Mouse (Mus musculus): ENCODE data around the gene March9. TPM values are rescaled to one million over a fixed set of nuclear protein-coding genes. Genes with fewer than 3 reads are reported as not detected.
"Not testable (repeated sequence)": the region's sequence is repeated elsewhere in the genome, so short reads cannot be mapped to it uniquely, and the experiment has no call there.

The March9 gene
- polyA plus RNA-seq, 1 experiment, result 1.3 TPM

DNA sequence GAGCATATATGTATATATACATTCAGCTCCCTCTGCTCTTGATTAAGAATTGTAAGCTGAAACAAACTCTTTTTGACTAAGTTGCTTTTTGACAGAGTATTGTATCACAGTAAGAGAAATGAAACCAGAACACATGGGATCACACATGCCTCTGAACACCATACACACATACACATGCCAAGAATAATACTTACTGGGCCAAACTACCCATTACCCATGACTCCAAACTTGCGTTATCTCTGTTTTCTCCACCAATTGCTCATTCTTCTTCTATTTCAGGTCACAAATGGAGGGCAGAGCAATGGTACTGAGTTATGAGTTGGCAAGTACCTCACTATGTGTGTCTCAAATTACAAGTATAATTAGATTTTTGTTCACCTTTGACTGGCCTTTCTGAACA lies 14.0 kb upstream of the March9 start:
- Histone ChIP-seq H3K9me3 (no peaks in the 10 kb centered on the region), H3K27me3 (replicated peaks) (no peaks in the 10 kb centered on the region), H3K4me1 (peaks cover 57% of the 10 kb centered on the region), H3K36me3 (replicated peaks; ENCODE audit: low read length) (peaks cover 14% of the 10 kb centered on the region), H3K4me3 (replicated peaks) (no peak overlapping the region)
- TF ChIP-seq GATA1 (IDR thresholded peaks at IDR 0.05; ENCODE audit: borderline replicate concordance, low read length) (no peak), FLI1 (IDR thresholded peaks at IDR 0.05; ENCODE audit: low read length) (no peak)

DNA sequence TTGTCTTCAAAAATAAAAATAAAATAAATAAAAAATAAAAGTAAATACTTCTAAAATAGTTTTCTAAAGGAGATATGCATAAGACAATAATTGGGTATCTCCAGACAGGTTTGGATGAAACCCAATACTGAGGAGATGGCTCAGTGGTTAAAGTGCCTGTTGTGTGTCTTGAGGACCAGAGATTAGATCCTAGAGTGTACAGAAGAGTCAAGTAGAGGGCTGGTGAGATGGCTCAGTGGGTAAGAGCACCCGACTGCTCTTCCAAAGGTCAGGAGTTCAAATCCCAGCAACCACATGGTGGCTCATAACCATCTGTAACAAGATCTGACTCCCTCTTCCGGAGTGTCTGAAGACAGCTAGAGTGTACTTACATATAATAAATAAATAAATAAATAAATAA lies 13.0 kb upstream of the March9 start:
- not testable (repeated sequence) for H3K27me3 ChIP-seq (replicated peaks); H3K4me3 ChIP-seq (replicated peaks); H3K9me3 ChIP-seq
- H3K4me1 ChIP-seq, result peaks cover 61% of the 10 kb centered on the region
- peaks cover 15% of the 10 kb centered on the region for H3K36me3 ChIP-seq (replicated peaks; ENCODE audit: low read length)

DNA sequence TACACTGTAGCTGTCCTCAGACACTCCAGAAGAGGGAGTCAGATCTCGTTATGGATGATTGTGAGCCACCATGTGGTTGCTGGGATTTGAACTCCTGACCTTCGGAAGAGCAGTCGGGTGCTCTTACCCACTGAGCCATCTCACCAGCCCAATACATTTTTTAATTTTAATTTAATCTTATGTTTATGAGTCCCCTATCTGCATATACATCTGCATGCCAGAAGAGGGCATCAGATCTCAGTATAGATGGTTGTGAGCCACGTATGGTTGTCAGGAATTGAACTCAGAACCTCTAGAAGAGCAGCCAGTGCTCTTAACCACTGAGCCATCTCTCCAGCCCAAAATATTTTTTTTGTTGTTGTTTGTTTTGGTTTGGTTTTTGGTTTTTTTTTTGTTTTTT lies 12.3 kb upstream of the March9 start:
- Histone ChIP-seq H3K36me3 (replicated peaks; ENCODE audit: low read length) (peaks cover 17% of the 10 kb centered on the region), H3K4me1 (peaks cover 58% of the 10 kb centered on the region)
- not testable (repeated sequence) for H3K4me3 ChIP-seq (replicated peaks); H3K9me3 ChIP-seq; H3K27me3 ChIP-seq (replicated peaks)

DNA sequence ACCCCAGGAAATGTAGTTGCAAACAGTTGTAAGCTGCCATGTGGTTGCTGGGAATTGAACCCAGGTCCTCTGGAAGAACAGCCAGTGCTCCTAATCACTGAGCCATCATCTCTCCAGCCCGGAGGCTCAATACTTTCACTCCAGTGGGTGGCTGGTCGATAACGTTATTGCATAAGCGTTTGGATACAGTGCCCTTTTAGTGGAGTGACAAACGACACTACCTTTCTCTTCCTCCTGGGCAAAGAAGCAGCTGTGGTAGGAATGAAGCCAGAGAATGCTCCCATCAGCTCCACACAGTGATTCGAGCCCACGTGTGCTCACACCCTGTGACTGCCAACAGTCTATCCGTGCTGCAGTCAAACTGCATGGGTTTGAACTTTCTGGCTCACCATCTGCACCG lies 11.2 kb upstream of the March9 start:
- Histone ChIP-seq H3K4me3 (replicated peaks) (peak overlapping the region; percentile 89), H3K4me1 (peaks cover 55% of the 10 kb centered on the region), H3K27me3 (replicated peaks) (no peaks in the 10 kb centered on the region), H3K9me3 (no peaks in the 10 kb centered on the region), H3K36me3 (replicated peaks; ENCODE audit: low read length) (peaks cover 27% of the 10 kb centered on the region)
- no peak for TF ChIP-seq FLI1 (IDR thresholded peaks at IDR 0.05; ENCODE audit: low read length)
- no peak for TF ChIP-seq GATA1 (IDR thresholded peaks at IDR 0.05; ENCODE audit: borderline replicate concordance, low read length)

DNA sequence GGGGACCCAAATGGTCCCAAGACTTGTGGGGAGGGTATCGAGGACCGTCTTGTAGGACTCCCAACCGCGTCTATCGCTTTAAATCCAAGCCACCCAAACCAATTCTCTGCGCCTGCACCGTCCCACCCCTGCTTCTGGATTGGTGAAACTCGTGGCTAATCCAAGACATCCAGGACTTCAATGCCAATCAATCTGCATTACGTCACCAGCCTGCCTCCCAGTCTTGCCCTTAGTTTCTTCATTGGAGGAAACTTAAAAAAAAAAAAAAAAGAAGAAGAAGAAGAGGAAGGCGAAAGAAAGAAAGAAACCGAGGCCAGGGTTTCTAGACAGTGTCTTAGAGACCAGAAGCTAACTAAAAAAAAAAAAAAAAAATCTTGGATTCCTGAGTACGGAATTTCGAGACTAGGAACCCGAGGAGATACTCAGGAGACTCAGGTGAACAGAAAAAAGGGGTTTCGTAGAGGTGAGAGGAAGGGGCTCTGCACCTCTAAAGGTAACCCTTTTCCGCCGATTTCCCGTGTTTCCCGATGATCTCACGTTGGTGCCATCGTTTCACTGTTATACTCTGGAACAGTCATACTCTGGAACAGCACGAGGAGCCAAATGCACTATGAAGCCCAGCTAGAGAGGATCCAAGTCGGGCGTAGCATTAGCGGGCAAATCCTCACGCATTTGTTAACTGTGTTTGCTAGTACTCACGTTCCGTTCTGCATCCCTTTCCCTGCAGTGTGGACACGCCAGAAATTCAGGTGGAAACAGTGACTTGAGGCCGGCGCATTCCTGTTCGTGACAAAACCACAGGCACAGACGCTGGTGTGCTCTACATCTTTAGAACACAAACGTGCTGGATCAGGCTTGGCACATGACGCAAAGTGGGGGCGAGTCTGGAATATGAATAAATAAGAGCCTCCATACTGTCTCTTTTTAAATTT lies 10.5 kb upstream of the March9 start, which contains the start of gene Tspan31:
TSS of gene Tspan31 (minus strand) at position 75 of the 932 bp plus-strand sequence.
- H3K4me1 ChIP-seq, result peaks cover 55% of the 10 kb centered on the region
- TF ChIP-seq GATA1 (IDR thresholded peaks at IDR 0.05; ENCODE audit: borderline replicate concordance, low read length), result no peak
- TF ChIP-seq FLI1 (IDR thresholded peaks at IDR 0.05; ENCODE audit: low read length), result no peak
- peak within 1 kb of the TSS; percentile 89 for H3K4me3 ChIP-seq (replicated peaks)
- H3K27me3 ChIP-seq (replicated peaks), result no peaks in the 10 kb centered on the region
- peaks cover 34% of the 10 kb centered on the region for H3K36me3 ChIP-seq (replicated peaks; ENCODE audit: low read length)
- no peaks in the 10 kb centered on the region for H3K9me3 ChIP-seq

DNA sequence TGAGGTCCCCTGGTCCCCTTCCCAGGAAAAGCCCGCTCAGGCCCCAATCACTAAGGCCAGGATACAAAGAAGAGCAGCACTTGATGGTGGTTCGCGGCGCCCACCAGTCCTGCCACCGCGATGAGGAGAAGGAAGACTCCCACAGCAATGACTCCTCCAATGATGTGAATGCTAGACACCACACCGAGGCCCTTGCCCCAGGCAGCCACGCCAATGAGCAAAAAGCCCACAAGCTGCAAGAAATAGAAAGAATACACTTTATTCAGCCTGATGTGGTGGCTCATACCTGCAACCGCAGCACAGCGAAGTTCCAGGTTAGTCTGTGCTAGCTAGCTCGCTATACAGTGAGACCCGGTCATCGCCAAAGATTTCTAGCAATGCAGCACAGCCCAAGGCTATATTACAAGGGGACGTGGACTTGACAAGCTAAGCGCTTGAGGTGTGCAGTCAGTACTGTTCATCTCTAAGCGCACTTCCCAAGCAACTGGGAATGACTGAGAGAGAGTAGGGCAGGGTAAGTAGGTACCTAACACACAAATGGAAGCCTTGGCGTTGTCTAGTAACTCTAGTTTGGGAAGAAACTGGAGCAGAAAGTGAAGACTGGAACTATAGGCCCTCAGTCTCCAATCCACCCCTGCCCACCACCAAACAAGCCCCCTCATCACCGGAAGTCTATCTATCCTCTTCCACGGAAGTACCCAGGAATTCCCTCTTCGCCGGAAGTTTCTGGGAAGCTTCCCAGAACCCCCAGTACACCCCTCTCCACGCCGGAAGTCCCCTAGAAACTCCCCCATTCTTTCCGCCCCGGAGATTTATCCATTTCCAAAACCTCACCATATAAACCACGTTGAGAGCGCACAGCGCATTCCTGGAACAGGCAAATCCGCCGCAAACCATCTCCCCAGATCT lies 9.6 kb upstream of the March9 start:
- no peak for TF ChIP-seq FLI1 (IDR thresholded peaks at IDR 0.05; ENCODE audit: low read length)
- no peak for TF ChIP-seq GATA1 (IDR thresholded peaks at IDR 0.05; ENCODE audit: borderline replicate concordance, low read length)
- Histone ChIP-seq H3K4me1 (peaks cover 56% of the 10 kb centered on the region), H3K36me3 (replicated peaks; ENCODE audit: low read length) (peaks cover 44% of the 10 kb centered on the region), H3K27me3 (replicated peaks) (no peaks in the 10 kb centered on the region), H3K4me3 (replicated peaks) (peak overlapping the region; percentile 89), H3K9me3 (no peaks in the 10 kb centered on the region)

DNA sequence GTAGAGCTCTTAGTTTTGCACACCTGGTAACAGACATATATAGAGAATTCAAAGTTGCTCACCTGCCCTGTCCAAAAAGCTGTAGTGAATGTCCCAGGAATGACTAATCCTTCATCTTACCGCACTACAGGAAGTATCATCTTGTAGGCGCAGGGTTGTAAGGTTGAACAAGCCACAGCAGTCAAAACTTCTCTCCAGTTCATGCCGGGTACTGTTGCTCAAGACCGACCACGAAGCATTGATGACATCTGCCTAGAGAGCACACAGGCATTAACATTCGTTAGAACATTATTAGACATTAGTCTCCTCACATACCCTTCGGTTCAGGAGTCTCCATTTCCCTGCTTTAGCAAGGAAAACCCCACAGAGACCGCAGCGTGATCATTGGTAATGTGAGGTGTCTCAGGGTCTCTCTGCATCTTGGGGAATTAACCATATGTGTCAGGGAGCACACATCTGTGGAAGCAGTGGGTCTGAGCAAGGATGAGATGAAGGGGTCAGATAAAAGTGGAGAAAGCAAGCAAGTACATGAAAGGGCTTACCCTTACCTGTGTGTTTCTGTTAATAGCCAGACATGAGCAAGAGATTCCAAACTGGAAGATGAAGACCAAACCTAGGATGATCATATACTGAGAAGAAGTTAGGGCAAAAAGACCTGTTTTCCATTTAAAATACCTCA lies 8.5 kb upstream of the March9 start:
- peak overlapping the region; percentile 89 for H3K4me3 ChIP-seq (replicated peaks)
- H3K36me3 ChIP-seq (replicated peaks; ENCODE audit: low read length), result peaks cover 47% of the 10 kb centered on the region
- no peaks in the 10 kb centered on the region for H3K27me3 ChIP-seq (replicated peaks)
- no peak for TF ChIP-seq GATA1 (IDR thresholded peaks at IDR 0.05; ENCODE audit: borderline replicate concordance, low read length)
- no peak for TF ChIP-seq FLI1 (IDR thresholded peaks at IDR 0.05; ENCODE audit: low read length)
- H3K4me1 ChIP-seq, result peaks cover 67% of the 10 kb centered on the region
- no peaks in the 10 kb centered on the region for H3K9me3 ChIP-seq

DNA sequence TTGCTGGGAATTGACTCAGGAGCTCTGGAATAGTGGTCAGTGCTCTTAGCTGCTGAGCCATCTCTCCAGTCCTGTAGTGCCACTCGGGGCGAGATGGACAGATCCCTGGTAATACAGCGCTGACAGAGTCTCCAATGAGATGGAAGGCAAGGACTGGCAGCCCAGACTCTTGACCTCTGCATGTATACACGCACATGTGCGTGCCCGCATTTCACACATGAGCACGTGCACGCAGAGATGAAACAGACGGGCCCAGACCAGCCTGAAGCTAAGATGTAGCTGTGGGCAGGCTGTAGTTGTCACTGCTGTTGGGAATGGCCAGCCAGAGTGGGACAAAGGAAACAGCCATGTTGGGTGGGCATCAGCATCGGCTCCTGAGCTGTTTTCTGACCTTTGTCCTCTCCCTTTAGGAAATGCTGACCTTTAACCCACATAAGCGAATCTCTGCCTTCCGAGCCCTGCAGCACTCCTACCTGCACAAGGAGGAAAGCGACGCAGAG lies 6.6 kb upstream of the March9 start:
- Histone ChIP-seq H3K4me1 (peaks cover 75% of the 10 kb centered on the region), H3K9me3 (no peaks in the 10 kb centered on the region), H3K4me3 (replicated peaks) (no peak overlapping the region), H3K27me3 (replicated peaks) (peaks cover 5% of the 10 kb centered on the region), H3K36me3 (replicated peaks; ENCODE audit: low read length) (peaks cover 47% of the 10 kb centered on the region)
- TF ChIP-seq FLI1 (IDR thresholded peaks at IDR 0.05; ENCODE audit: low read length) (no peak), GATA1 (IDR thresholded peaks at IDR 0.05; ENCODE audit: borderline replicate concordance, low read length) (no peak)

DNA sequence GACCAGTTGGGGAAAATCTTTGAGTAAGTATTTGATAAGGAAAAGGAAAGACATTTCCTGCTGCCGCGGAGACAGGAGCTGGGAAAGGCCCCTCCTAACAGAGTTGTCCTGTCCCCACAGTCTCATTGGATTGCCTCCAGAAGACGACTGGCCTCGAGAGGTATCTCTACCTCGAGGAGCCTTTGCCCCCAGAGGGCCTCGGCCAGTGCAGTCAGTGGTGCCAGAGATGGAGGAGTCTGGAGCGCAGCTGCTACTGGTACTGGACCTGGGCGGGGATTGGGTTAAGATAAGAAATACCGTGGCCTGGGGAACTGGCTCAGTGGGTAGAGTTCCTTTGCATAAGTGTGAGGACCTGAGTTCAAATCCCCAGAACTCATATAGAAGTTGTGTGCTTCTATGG lies 6.0 kb upstream of the March9 start:
- Histone ChIP-seq H3K4me1 (peaks cover 71% of the 10 kb centered on the region), H3K4me3 (replicated peaks) (no peak overlapping the region), H3K27me3 (replicated peaks) (peaks cover 11% of the 10 kb centered on the region), H3K9me3 (no peaks in the 10 kb centered on the region), H3K36me3 (replicated peaks; ENCODE audit: low read length) (peaks cover 47% of the 10 kb centered on the region)
- TF ChIP-seq GATA1 (IDR thresholded peaks at IDR 0.05; ENCODE audit: borderline replicate concordance, low read length) (no peak), FLI1 (IDR thresholded peaks at IDR 0.05; ENCODE audit: low read length) (no peak)
